Mouse (Mus musculus) left cerebral cortex, adult 11 months (tissue): ENCODE data around the gene Gm20503.

Experiments used
- DNase-seq: peaks from one replicate; pipeline ENCODE4 v3.0.0; 2022; ENCODE audit warnings: low spot score

Gm20503 gene

GRCm38 (mm10) chr4:59002948-59003805 lies at the start of gene Gm20503:
Gene Gm20503 (plus strand): TSS chr4:59003210.
- peak; percentile 86 for DNase-seq

GRCm38 (mm10) chr4:58961719-58962118 lies 41.3 kb upstream of the Gm20503 start:
- no peak for DNase-seq

- no peak for DNase-seq
These were observed 39.7 kb upstream of the Gm20503 start for GRCm38 (mm10) chr4:58963271-58963670.

- DNase-seq: no peak
These were observed 37.9 kb upstream of the Gm20503 start for GRCm38 (mm10) chr4:58965136-58965535.

GRCm38 (mm10) chr4:58970678-58971077 lies 32.3 kb upstream of the Gm20503 start:
- no peak for DNase-seq

GRCm38 (mm10) chr4:58975711-58976110 lies 27.3 kb upstream of the Gm20503 start:
- DNase-seq: no peak

- no peak for DNase-seq
These were observed 21.6 kb upstream of the Gm20503 start for GRCm38 (mm10) chr4:58981421-58981820.

GRCm38 (mm10) chr4:58982806-58983205 lies 20.2 kb upstream of the Gm20503 start:
- DNase-seq: no peak

GRCm38 (mm10) chr4:58985157-58985648 lies 17.8 kb upstream of the Gm20503 start:
- DNase-seq: peak; percentile 30

GRCm38 (mm10) chr4:58986540-58987190 lies 16.3 kb upstream of the Gm20503 start, which contains the start of gene Ptgr1:
Gene Ptgr1 (minus strand): TSS chr4:58987119.
- peak; percentile 47 for DNase-seq

- no peak for DNase-seq
These were observed 13.6 kb upstream of the Gm20503 start for GRCm38 (mm10) chr4:58989303-58989898.

- DNase-seq: no peak
These were observed 12.2 kb upstream of the Gm20503 start for GRCm38 (mm10) chr4:58990609-58991434.

- DNase-seq: no peak
These were observed 10.8 kb upstream of the Gm20503 start for GRCm38 (mm10) chr4:58992195-58992594.

GRCm38 (mm10) chr4:58994762-58995161 lies 8.2 kb upstream of the Gm20503 start, which contains the start of gene Dnajc25:
Gene Dnajc25 (plus strand): TSS chr4:58995062.
- DNase-seq: no peak

GRCm38 (mm10) chr4:58995251-58995693 lies 7.7 kb upstream of the Gm20503 start:
- DNase-seq: no peak

GRCm38 (mm10) chr4:58997081-58997480 lies 5.9 kb upstream of the Gm20503 start:
- DNase-seq: no peak

GRCm38 (mm10) chr4:58998688-58999087 lies 4.3 kb upstream of the Gm20503 start:
- DNase-seq: no peak

GRCm38 (mm10) chr4:58999686-59000085 lies 3.3 kb upstream of the Gm20503 start:
- DNase-seq: peak; percentile 59

- no peak for DNase-seq
These were observed 2.4 kb upstream of the Gm20503 start for GRCm38 (mm10) chr4:59000614-59001013.

- no peak for DNase-seq
These were observed 793 bp downstream of the Gm20503 start for GRCm38 (mm10) chr4:59003806-59004200.

GRCm38 (mm10) chr4:59006211-59006610 lies 3.2 kb downstream of the Gm20503 start:
- DNase-seq: no peak

GRCm38 (mm10) chr4:59007016-59007415 lies 4.0 kb downstream of the Gm20503 start:
- no peak for DNase-seq
